Mouse (Mus musculus): ENCODE data around the gene Nrxn3. TPM values are rescaled to one million over a fixed set of nuclear protein-coding genes. Genes with fewer than 3 reads are reported as not detected.

Nrxn3 gene
- polyA plus RNA-seq, 1 experiment from 2014 or later = 2.2 TPM

DNA sequence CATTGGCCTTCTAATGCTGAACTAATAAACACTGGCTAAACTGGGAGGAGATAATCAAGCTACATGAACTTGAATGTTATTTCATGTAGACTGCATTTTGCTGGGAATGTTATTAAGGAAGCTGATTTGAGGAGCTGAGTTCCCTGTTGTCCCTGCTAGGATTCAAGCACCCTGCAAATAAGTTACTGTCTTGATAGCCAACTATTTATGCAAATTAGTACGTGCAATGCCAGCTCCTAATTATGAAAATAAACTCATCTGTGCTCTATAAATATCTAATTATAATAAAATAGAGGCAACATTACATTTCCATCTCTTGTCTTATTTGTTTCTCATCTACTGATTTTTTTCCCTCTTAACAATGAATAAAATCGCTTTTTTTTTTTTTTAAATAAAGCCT is 135.0 kb downstream of the Nrxn3 start:
- WGBS = 73% methylated on average over 2 of the region's 2 CpGs
- no peak overlapping the region for H3K4me2 ChIP-seq
- no peak overlapping the region for H3K27ac ChIP-seq (ENCODE audit: poor library complexity, severe bottlenecking)
- H3K9me3 ChIP-seq (replicated peaks) = no peaks in the 10 kb centered on the region
- no peaks in the 10 kb centered on the region for H3K36me3 ChIP-seq
- H3K4me3 ChIP-seq = no peak overlapping the region
- H3K9ac ChIP-seq = no peak overlapping the region
- ATAC-seq (ENCODE audit: insufficient number of reproducible peaks, low FRiP score) = no peak
- H3K27me3 ChIP-seq (replicated peaks) = no peaks in the 10 kb centered on the region
- H3K4me1 ChIP-seq (replicated peaks) = no peaks in the 10 kb centered on the region

DNA sequence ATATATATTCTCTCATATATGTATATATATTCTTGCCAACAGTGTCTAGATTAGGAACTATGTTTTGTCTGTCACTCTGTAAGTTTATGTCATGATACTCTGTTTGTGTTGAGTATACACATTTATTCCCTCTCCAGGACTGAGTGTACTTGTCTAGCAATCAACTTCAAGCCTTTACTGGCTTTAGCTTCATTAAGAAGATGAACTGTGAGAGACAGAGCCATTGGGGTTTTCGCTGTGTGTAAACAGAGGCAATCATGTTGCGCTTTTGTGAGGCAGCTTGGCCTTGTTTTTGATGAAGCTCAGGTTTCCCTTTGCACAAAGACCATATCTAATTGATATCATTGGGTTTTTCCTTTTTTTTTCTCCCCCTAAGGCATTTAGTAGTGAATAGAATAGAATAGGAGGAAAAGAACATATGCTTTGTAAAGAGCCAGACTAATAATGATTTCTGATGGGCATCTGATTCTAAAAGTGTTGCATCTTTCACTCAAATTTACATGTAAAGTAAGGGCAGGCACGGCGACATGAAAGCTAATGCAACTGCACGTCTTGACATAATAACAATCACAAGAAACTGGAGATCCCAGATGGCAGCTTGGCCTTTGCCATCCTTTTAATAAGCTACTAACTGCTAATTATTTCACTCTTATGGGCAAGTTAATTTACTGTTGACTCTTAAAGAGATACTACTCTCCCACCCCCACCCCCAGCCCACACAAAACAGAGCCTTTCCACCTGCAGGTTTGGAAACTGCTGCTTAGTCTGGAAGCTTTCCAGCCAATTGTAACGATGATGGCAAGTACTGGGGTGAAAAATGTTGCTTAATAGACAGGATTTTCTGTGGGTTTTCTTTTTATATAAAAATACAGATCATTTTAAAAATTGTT is 137.0 kb downstream of the Nrxn3 start:
- Histone ChIP-seq H3K4me1 (replicated peaks) (no peaks in the 10 kb centered on the region), H3K4me3 (no peak overlapping the region), H3K27me3 (replicated peaks) (no peaks in the 10 kb centered on the region), H3K9me3 (replicated peaks) (no peaks in the 10 kb centered on the region), H3K9ac (no peak overlapping the region), H3K27ac (ENCODE audit: poor library complexity, severe bottlenecking) (no peak overlapping the region), H3K36me3 (no peaks in the 10 kb centered on the region), H3K4me2 (no peak overlapping the region)
- no peak for ATAC-seq (ENCODE audit: insufficient number of reproducible peaks, low FRiP score)
- 70% methylated on average over 6 of the region's 6 CpGs for WGBS

- 49% methylated on average over 4 of the region's 4 CpGs for WGBS
- H3K4me1 ChIP-seq (replicated peaks) = no peaks in the 10 kb centered on the region
- no peak for ATAC-seq (ENCODE audit: insufficient number of reproducible peaks, low FRiP score)
Measured at GRCm38 (mm10) chr12:88860397-88860796, 137.7 kb downstream of the Nrxn3 start.

GRCm38 (mm10) chr12:88863069-88863468 is 140.4 kb downstream of the Nrxn3 start:
- 61% methylated on average over 4 of the region's 4 CpGs for WGBS
- H3K27ac ChIP-seq (ENCODE audit: poor library complexity, severe bottlenecking) = no peak overlapping the region
- no peaks in the 10 kb centered on the region for H3K4me1 ChIP-seq (replicated peaks)
- no peak overlapping the region for H3K9ac ChIP-seq
- no peaks in the 10 kb centered on the region for H3K9me3 ChIP-seq (replicated peaks)
- H3K4me3 ChIP-seq = no peak overlapping the region
- no peaks in the 10 kb centered on the region for H3K36me3 ChIP-seq
- no peak for ATAC-seq (ENCODE audit: insufficient number of reproducible peaks, low FRiP score)
- no peak overlapping the region for H3K4me2 ChIP-seq
- no peaks in the 10 kb centered on the region for H3K27me3 ChIP-seq (replicated peaks)

More at GRCm38 (mm10) chr12:88860397-88860796, 137.7 kb downstream of the Nrxn3 start:
- Histone ChIP-seq H3K4me3 (no peak overlapping the region), H3K4me2 (no peak overlapping the region), H3K36me3 (no peaks in the 10 kb centered on the region), H3K9ac (no peak overlapping the region), H3K27ac (ENCODE audit: poor library complexity, severe bottlenecking) (no peak overlapping the region), H3K27me3 (replicated peaks) (no peaks in the 10 kb centered on the region), H3K9me3 (replicated peaks) (no peaks in the 10 kb centered on the region)

GRCm38 (mm10) chr12:88868288-88868687 is 145.6 kb downstream of the Nrxn3 start:
- no peak overlapping the region for H3K9ac ChIP-seq
- no peak for ATAC-seq (ENCODE audit: insufficient number of reproducible peaks, low FRiP score)

DNA sequence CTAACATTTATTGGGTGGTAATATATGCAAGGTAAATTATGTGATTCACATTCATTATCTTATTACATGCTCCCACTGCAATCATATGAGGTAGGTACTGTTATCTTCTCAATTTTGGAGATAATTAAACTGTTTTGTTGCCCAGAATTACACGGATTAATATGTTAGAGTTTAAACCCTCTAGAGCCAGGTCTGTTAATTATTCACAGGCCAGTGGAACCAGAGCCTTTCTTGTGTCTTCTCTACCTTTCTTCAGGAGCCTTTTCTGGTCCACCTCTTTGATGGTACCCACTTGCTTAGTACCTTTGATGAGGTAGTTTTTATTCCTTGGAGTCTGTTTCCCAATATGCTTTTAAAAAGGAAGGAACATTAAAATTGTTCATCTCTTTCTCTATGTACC is 174.7 kb downstream of the Nrxn3 start:
- no peak overlapping the region for H3K9ac ChIP-seq
- no peaks in the 10 kb centered on the region for H3K27me3 ChIP-seq (replicated peaks)
- H3K36me3 ChIP-seq = no peaks in the 10 kb centered on the region
- no peak overlapping the region for H3K4me3 ChIP-seq
- no peak for ATAC-seq (ENCODE audit: insufficient number of reproducible peaks, low FRiP score)
- WGBS = 56% methylated on average over 1 of the region's 1 CpGs
- H3K4me2 ChIP-seq = no peak overlapping the region
- H3K27ac ChIP-seq (ENCODE audit: poor library complexity, severe bottlenecking) = no peak overlapping the region
- no peaks in the 10 kb centered on the region for H3K4me1 ChIP-seq (replicated peaks)
- H3K9me3 ChIP-seq (replicated peaks) = no peaks in the 10 kb centered on the region

More at GRCm38 (mm10) chr12:88868288-88868687, 145.6 kb downstream of the Nrxn3 start:
- no peak overlapping the region for H3K4me2 ChIP-seq
- no peaks in the 10 kb centered on the region for H3K27me3 ChIP-seq (replicated peaks)
- no peaks in the 10 kb centered on the region for H3K9me3 ChIP-seq (replicated peaks)
- H3K27ac ChIP-seq (ENCODE audit: poor library complexity, severe bottlenecking) = no peak overlapping the region
- no peaks in the 10 kb centered on the region for H3K36me3 ChIP-seq
- no peaks in the 10 kb centered on the region for H3K4me1 ChIP-seq (replicated peaks)
- no peak overlapping the region for H3K4me3 ChIP-seq

DNA sequence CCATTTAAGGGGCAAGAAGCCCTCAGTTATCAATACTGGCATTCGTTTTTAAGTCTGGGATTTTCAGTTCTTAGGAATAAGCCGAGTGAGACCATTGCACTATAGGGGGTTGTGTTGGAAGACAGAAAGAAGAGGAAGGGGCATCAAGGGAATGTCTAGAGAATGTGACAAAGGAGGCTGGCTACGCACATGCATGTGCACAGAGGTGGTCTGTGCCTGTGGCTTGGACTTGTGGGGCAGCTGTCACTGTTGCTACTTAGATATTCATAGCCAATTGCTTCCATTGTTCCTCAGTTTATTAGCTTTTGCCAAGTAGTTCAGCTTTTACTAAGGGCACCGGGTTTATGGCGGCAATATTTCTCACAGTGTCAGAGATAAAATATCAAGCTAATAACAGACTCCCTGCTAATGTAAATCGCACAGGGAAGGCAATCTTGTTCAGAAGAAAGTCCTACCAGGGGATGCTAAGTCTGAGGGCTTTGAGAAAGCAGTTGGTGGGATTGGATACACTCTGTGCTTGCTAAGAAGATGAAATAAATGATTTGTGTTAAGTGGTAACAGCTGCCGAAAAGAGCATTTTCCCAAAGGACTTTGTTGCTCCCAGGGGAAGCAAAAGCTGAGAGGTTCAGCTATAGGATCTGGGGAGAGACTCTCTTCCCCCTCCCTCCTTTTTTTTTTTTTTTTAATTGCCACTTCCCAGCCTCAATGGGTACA is 177.5 kb downstream of the Nrxn3 start:
- Histone ChIP-seq H3K4me3 (no peak overlapping the region), H3K4me2 (no peak overlapping the region), H3K27ac (ENCODE audit: poor library complexity, severe bottlenecking) (no peak overlapping the region), H3K4me1 (replicated peaks) (no peaks in the 10 kb centered on the region), H3K27me3 (replicated peaks) (no peaks in the 10 kb centered on the region), H3K9ac (no peak overlapping the region), H3K36me3 (no peaks in the 10 kb centered on the region), H3K9me3 (replicated peaks) (no peaks in the 10 kb centered on the region)
- 59% methylated on average over 7 of the region's 7 CpGs for WGBS
- ATAC-seq (ENCODE audit: insufficient number of reproducible peaks, low FRiP score) = no peak

DNA sequence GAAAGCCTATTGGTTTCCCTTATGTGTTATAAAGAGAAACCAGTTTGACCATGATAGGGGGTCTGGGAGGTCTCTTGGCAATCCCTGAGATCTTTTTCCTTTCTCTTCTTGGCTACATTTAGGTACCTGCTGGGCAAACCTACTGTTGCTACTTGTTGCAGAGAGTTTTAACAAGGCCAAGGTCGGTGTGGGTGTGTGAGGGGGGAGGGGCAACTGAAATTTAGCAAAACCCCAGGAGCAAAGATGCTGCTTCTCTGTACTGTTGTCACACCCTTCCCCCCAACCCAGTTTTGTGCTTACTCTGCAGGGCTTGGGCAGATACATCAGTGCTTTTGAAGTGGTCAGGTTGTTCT is 178.0 kb downstream of the Nrxn3 start:
- H3K27ac ChIP-seq (ENCODE audit: poor library complexity, severe bottlenecking) = no peak overlapping the region
- no peak overlapping the region for H3K4me2 ChIP-seq
- H3K4me3 ChIP-seq = no peak overlapping the region
- H3K9me3 ChIP-seq (replicated peaks) = no peaks in the 10 kb centered on the region
- ATAC-seq (ENCODE audit: insufficient number of reproducible peaks, low FRiP score) = no peak
- no peaks in the 10 kb centered on the region for H3K27me3 ChIP-seq (replicated peaks)
- WGBS = 6% methylated on average over 1 of the region's 1 CpGs
- H3K36me3 ChIP-seq = no peaks in the 10 kb centered on the region
- no peaks in the 10 kb centered on the region for H3K4me1 ChIP-seq (replicated peaks)
- H3K9ac ChIP-seq = no peak overlapping the region

- Histone ChIP-seq H3K4me2 (no peak overlapping the region), H3K4me1 (replicated peaks) (no peaks in the 10 kb centered on the region), H3K36me3 (no peaks in the 10 kb centered on the region), H3K27me3 (replicated peaks) (no peaks in the 10 kb centered on the region), H3K27ac (ENCODE audit: poor library complexity, severe bottlenecking) (no peak overlapping the region), H3K9ac (no peak overlapping the region), H3K4me3 (no peak overlapping the region), H3K9me3 (replicated peaks) (no peaks in the 10 kb centered on the region)
- ATAC-seq (ENCODE audit: insufficient number of reproducible peaks, low FRiP score) = no peak
- WGBS = 42% methylated on average over 2 of the region's 2 CpGs
Measured at GRCm38 (mm10) chr12:88910761-88911160, 188.1 kb downstream of the Nrxn3 start.

DNA sequence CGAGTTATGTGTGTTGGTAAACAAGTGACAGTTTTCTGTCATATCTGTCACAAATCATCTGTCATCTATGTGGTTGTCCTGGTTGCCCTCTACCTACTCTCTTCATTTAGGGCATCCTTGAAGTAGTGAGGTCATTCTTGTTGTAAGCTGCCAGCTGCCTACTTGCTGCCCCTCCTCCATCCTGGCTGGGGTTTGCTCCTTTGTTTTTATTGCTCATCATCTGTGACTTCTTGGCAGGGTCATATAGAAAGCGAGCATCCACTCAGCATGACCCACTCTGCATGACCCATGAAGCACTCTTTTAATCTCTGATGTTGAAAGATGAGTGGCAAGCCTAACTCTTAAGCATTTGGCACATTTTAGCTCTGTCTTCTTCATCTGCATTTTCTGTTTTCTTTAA is 194.1 kb downstream of the Nrxn3 start:
- Histone ChIP-seq H3K36me3 (no peaks in the 10 kb centered on the region), H3K27me3 (replicated peaks) (no peaks in the 10 kb centered on the region), H3K27ac (ENCODE audit: poor library complexity, severe bottlenecking) (no peak overlapping the region), H3K4me2 (no peak overlapping the region), H3K9me3 (replicated peaks) (no peaks in the 10 kb centered on the region), H3K4me1 (replicated peaks) (no peaks in the 10 kb centered on the region), H3K9ac (no peak overlapping the region), H3K4me3 (no peak overlapping the region)
- ATAC-seq (ENCODE audit: insufficient number of reproducible peaks, low FRiP score) = no peak
- WGBS = 61% methylated on average over 2 of the region's 2 CpGs

- no peaks in the 10 kb centered on the region for H3K27me3 ChIP-seq (replicated peaks)
- 56% methylated on average over 3 of the region's 3 CpGs for WGBS
- ATAC-seq (ENCODE audit: insufficient number of reproducible peaks, low FRiP score) = no peak
- H3K4me3 ChIP-seq = no peak overlapping the region
- no peak overlapping the region for H3K9ac ChIP-seq
- H3K36me3 ChIP-seq = no peaks in the 10 kb centered on the region
- H3K9me3 ChIP-seq (replicated peaks) = no peaks in the 10 kb centered on the region
- no peak overlapping the region for H3K27ac ChIP-seq (ENCODE audit: poor library complexity, severe bottlenecking)
- no peak overlapping the region for H3K4me2 ChIP-seq
- no peaks in the 10 kb centered on the region for H3K4me1 ChIP-seq (replicated peaks)
Measured at GRCm38 (mm10) chr12:88924896-88925295, 202.2 kb downstream of the Nrxn3 start.
